Mouse (Mus musculus) olfactory bulb, adult 2 months (tissue): ENCODE measurements around the gene Tnni2.

Experiments
- CTCF ChIP-seq: fragments of 200-500 bp; IDR thresholded peaks from 2 replicates; pipeline ENCODE4 v1.5.1; 2012; ENCODE audit warnings: low read depth, mild to moderate bottlenecking, low read length, moderate library complexity; ENCODE audit not compliant: insufficient read depth
- POLR2A ChIP-seq: fragments of 200-500 bp; IDR thresholded peaks from 2 replicates; pipeline ENCODE4 v1.6.1; 2012; ENCODE audit warnings: mild to moderate bottlenecking, low read depth, low read length, moderate library complexity; ENCODE audit not compliant: insufficient read depth

DNA sequence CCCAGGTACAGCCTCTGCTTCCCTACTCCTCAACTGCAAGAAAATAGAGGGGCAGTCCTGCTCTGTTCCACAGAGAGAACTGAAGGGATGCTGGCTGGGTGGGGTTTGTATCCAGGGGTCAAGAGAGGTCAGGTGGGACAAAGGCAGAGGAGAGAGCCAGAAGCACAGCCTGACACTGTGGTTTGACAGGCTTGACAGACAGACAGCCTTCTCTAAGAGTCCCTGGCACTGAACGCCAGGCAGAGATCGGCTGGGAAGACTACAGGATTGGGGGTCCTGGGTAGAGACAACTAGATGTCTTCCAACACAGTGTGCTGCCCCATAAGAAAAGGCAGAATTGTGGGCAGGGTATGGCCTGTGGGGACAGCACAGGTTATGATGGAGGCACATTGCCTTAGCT lies 37.0 kb downstream of the Tnni2 start:
- TF ChIP-seq CTCF (no peak), POLR2A (no peak)
